Mouse (Mus musculus): Measurements from ENCODE around the gene Tpk1. TPM values are rescaled to one million over a fixed set of nuclear protein-coding genes. Genes with fewer than 3 reads are reported as not detected.

Gene Tpk1
- total and polyA plus RNA-seq, 2 experiments = 6.2 to 16.7 TPM

DNA sequence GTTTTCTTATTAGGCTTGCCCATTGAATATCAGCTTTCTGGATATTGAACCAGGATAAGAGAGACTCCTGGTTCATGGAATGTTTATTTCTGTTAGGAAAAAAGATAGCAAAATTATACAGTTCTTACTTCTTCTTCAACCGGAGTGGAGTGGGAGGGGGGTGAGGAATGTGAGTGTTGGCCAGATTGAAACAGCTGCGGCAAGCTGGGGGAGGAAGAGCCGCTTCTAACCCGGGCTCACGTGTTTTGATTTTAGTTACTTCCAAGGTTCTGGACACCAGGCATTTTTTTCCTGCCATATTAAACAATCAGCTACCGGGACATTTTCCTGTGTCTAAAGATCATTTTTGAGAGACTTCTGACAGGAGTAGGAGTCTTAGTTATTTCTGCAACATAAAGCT is 356.0 kb downstream of the Tpk1 start:
- Histone ChIP-seq H3K27me3 (ENCODE audit: control insufficient read depth, insufficient read depth, low read length) (no peaks in the 10 kb centered on the region; the same call in 1 of the 2 replicates), H3K27ac (replicated peaks; ENCODE audit: insufficient read depth, low read depth, low read length) (no peak overlapping the region), H3K79me2 (ENCODE audit: control insufficient read depth, insufficient read depth, low read length) (no peaks in the 10 kb centered on the region), H3K9ac (ENCODE audit: low read depth, low read length) (no peak overlapping the region), H3K36me3 (ENCODE audit: control insufficient read depth, insufficient read depth, low read length) (no peaks in the 10 kb centered on the region), H3K4me3 (ENCODE audit: insufficient read depth, low read depth, low read length) (no peak overlapping the region), H3K4me1 (ENCODE audit: control insufficient read depth, insufficient read depth, low read length) (no peaks in the 10 kb centered on the region)
- TF ChIP-seq POLR2A (IDR thresholded peaks at IDR 0.05; ENCODE audit: extremely low read depth, insufficient read depth, low read length) = no peak
- no peak for TF ChIP-seq CTCF (IDR thresholded peaks at IDR 0.05; ENCODE audit: low read depth, low read length)
- WGBS = 75% methylated on average over 6 of the region's 6 CpGs
- DNase-seq (ENCODE audit: extremely low read depth, low read depth, low spot score) = no peak

DNA sequence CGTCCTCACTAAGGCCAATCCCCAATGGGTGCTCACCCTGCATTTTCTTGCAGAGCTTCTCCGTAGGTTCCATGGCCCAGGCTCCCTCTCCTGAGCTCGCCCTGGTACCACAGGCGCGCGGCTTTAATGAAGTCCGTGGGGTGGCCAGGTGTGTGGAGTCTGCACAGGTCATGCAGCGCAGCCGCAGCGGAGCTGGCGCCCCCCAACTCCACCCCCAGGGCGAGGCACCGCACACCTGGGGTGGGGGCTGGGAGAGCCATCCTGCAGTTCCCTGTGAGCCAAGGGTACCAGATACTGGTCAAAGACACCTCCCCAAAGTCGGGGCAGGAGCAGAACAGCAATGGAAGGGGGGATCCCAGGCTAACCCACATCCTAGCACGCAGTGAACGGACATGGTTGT is 356.6 kb downstream of the Tpk1 start, which contains the start of gene Nobox:
Nobox (minus strand) TSS at position 101 of the 400 bp plus-strand sequence.
- TF ChIP-seq CTCF (IDR thresholded peaks at IDR 0.05; ENCODE audit: low read depth, low read length) (no peak), POLR2A (IDR thresholded peaks at IDR 0.05; ENCODE audit: extremely low read depth, insufficient read depth, low read length) (no peak)
- Histone ChIP-seq H3K79me2 (ENCODE audit: control insufficient read depth, insufficient read depth, low read length) (no peaks in the 10 kb centered on the region), H3K27ac (replicated peaks; ENCODE audit: insufficient read depth, low read depth, low read length) (no peak within 1 kb of the TSS), H3K36me3 (ENCODE audit: control insufficient read depth, insufficient read depth, low read length) (no peaks in the 10 kb centered on the region), H3K4me1 (ENCODE audit: control insufficient read depth, insufficient read depth, low read length) (no peaks in the 10 kb centered on the region), H3K27me3 (ENCODE audit: control insufficient read depth, insufficient read depth, low read length) (no peaks in the 10 kb centered on the region; the same call in 1 of the 2 replicates), H3K4me3 (ENCODE audit: insufficient read depth, low read depth, low read length) (no peak within 1 kb of the TSS), H3K9ac (ENCODE audit: low read depth, low read length) (no peak within 1 kb of the TSS)
- DNase-seq (ENCODE audit: extremely low read depth, low read depth, low spot score) = no peak
- WGBS = 51% methylated on average over 16 of the region's 16 CpGs

DNA sequence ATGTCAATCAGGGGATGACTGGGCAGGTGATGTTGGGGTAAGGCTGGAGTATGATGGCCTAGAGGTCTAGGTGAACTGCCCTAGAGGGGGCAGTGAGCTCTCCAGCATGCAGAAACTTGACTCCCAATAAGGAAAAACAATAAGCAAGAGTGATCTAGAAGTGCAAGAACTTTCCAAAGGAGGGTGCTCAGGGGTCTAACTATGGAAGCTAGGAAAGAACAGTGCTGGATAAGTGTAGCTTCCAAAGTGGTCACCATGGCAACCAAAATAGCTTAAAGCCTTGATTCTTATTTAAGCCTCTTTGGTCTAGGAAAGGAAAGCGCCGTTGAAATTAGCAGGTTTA is 368.6 kb downstream of the Tpk1 start:
- DNase-seq (ENCODE audit: extremely low read depth, low read depth, low spot score) = no peak
- Histone ChIP-seq H3K79me2 (ENCODE audit: control insufficient read depth, insufficient read depth, low read length) (no peaks in the 10 kb centered on the region), H3K27me3 (ENCODE audit: control insufficient read depth, insufficient read depth, low read length) (no peaks in the 10 kb centered on the region), H3K9ac (ENCODE audit: low read depth, low read length) (no peak overlapping the region), H3K27ac (replicated peaks; ENCODE audit: insufficient read depth, low read depth, low read length) (no peak overlapping the region), H3K4me1 (ENCODE audit: control insufficient read depth, insufficient read depth, low read length) (peaks cover 3% of the 10 kb centered on the region; the same call in 1 of the 2 replicates), H3K4me3 (ENCODE audit: insufficient read depth, low read depth, low read length) (no peak overlapping the region), H3K36me3 (ENCODE audit: control insufficient read depth, insufficient read depth, low read length) (no peaks in the 10 kb centered on the region)
- 26% methylated on average over 2 of the region's 2 CpGs for WGBS
- no peak for TF ChIP-seq CTCF (IDR thresholded peaks at IDR 0.05; ENCODE audit: low read depth, low read length)
- no peak for TF ChIP-seq POLR2A (IDR thresholded peaks at IDR 0.05; ENCODE audit: extremely low read depth, insufficient read depth, low read length)

DNA sequence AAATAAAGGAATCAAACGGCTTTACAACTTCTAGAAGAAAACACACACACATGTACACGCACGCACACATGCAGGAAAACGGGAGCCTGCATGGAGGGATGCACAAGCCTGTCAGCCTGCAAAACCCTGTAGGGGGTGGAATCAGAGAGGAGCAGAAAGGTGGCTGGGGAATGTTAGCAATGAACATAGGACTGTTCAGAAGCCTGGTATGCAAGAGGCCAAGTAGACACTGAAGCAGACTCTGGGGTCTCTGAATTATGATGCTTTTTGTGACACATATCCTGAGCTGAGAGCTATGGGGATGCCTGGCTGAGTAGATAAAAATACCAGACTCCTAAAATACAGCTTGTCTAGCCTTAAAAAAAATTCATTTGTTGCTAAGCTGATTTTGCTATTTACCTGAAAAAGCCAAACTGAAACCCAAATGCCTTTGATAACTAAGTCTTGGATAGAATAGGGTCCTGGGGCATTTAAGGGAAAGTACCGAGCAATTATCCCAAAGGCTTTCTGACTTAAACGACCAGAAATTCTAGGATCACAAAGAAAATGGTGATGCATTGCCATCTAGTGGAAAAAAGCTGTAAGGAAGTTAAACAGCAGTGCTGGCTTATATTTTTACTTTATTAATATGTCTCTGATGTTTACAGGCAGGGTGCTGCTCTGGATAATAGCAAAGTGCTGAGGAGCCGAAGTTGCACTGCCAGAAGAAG is 369.1 kb downstream of the Tpk1 start:
- TF ChIP-seq CTCF (IDR thresholded peaks at IDR 0.05; ENCODE audit: low read depth, low read length) (0 out of 2 replicates have a peak, but pooled peaks have one; percentile 9), POLR2A (IDR thresholded peaks at IDR 0.05; ENCODE audit: extremely low read depth, insufficient read depth, low read length) (no peak)
- 39% methylated on average over 7 of the region's 7 CpGs for WGBS
- H3K4me3 ChIP-seq (ENCODE audit: insufficient read depth, low read depth, low read length) = no peak overlapping the region
- H3K4me1 ChIP-seq (ENCODE audit: control insufficient read depth, insufficient read depth, low read length) = peaks cover 8% of the 10 kb centered on the region; the same call in 1 of the 2 replicates
- no peaks in the 10 kb centered on the region for H3K36me3 ChIP-seq (ENCODE audit: control insufficient read depth, insufficient read depth, low read length)
- H3K27ac ChIP-seq (replicated peaks; ENCODE audit: insufficient read depth, low read depth, low read length) = no peak overlapping the region
- peak; percentile 61 for DNase-seq (ENCODE audit: extremely low read depth, low read depth, low spot score)
- no peaks in the 10 kb centered on the region for H3K79me2 ChIP-seq (ENCODE audit: control insufficient read depth, insufficient read depth, low read length)
- H3K27me3 ChIP-seq (ENCODE audit: control insufficient read depth, insufficient read depth, low read length) = no peaks in the 10 kb centered on the region
- H3K9ac ChIP-seq (ENCODE audit: low read depth, low read length) = no peak overlapping the region

DNA sequence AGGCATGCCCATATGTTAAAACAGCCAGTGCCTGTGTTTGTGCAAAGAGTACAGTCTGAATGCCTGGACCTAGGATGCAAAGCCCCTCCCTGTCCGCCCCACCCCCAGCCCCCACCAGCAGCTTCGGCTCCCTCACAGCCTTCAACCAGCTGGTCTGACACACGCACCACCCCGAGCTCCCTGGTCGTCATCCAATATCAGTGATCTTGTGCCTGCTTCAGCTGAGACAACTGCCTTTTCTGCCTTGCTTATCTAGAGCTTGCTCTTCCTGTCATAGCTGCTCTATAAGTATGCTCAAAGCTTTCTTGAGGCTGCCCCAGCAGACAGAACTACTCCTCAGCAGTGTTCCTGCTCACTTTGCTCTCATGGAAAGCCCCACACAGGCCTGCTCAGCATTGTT is 370.2 kb downstream of the Tpk1 start:
- no peak for DNase-seq (ENCODE audit: extremely low read depth, low read depth, low spot score)
- TF ChIP-seq POLR2A (IDR thresholded peaks at IDR 0.05; ENCODE audit: extremely low read depth, insufficient read depth, low read length) (no peak), CTCF (IDR thresholded peaks at IDR 0.05; ENCODE audit: low read depth, low read length) (no peak)
- Histone ChIP-seq H3K27me3 (ENCODE audit: control insufficient read depth, insufficient read depth, low read length) (no peaks in the 10 kb centered on the region), H3K79me2 (ENCODE audit: control insufficient read depth, insufficient read depth, low read length) (no peaks in the 10 kb centered on the region), H3K36me3 (ENCODE audit: control insufficient read depth, insufficient read depth, low read length) (no peaks in the 10 kb centered on the region), H3K27ac (replicated peaks; ENCODE audit: insufficient read depth, low read depth, low read length) (no peak overlapping the region), H3K9ac (ENCODE audit: low read depth, low read length) (no peak overlapping the region), H3K4me1 (ENCODE audit: control insufficient read depth, insufficient read depth, low read length) (peaks cover 10% of the 10 kb centered on the region; the same call in 1 of the 2 replicates), H3K4me3 (ENCODE audit: insufficient read depth, low read depth, low read length) (no peak overlapping the region)
- 34% methylated on average over 5 of the region's 5 CpGs for whole genome bisulfite sequencing
